In the genomic region with DNA sequence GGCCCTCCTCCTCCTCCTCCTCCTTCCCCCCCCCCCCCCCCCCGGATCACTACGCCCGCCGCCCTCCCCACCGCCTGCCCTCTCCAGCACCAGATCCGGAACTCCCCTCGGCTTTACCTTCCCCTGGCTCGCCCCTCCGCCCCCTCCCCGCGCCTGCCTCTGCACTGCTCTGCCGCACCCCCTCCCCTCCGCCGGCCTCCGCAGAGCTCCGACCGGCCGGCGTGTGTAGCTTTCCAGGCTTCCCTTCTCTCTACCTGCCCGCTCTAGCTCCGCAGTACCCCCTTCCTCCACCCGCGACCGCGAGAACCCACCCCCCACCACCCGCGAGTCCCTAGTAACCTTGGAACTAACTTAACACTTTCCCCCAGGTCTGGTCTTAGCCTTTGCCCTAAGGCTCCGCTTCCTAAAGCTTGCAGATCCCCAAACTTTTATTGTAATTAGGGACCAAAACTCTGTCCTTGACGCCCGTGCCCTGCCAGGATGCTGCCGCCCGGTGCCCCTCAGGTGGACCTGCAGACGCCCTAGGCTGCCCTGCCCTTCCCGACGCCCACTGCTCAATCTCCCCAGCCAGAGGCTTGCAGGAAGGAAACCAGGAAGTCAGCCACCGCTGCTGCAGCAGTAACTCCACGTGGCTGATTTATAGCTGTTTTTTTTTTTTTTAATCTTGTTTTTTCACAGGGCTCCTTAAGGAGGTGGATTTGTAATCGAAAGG, we compare ENCODE assay signal across 8 mouse cellular contexts. TPM values are rescaled to one million over a fixed set of nuclear protein-coding genes. Genes with fewer than 3 reads are reported as not detected.
DNase-seq lines count a peak whose midpoint lies in the region; ATAC-seq lines count a peak whose summit lies in the region.

No protein-coding gene starts in this region.

- 2% methylated on average over 27 of the region's 38 CpGs for WGBS in intestine, embryonic 16.5 days
- under 1% methylated on average over 23 of the region's 38 CpGs for WGBS in liver, embryonic 16.5 days (ENCODE audit: insufficient replicate concordance)
- WGBS in neural tube, embryonic 12.5 days = 1% methylated on average over 27 of the region's 38 CpGs

- no peaks in the 10 kb centered on the region for H3K27me3 ChIP-seq in intestine, embryonic 16.5 days (replicated peaks; ENCODE audit: control insufficient read depth, insufficient read depth, low read length)
- no peaks in the 10 kb centered on the region for H3K27me3 ChIP-seq in liver, embryonic 16.5 days (ENCODE audit: control insufficient read depth, insufficient read depth, low read depth, low read length)
- H3K27me3 ChIP-seq in neural tube, embryonic 12.5 days (replicated peaks) = no peaks in the 10 kb centered on the region

- H3K36me3 ChIP-seq in intestine, embryonic 16.5 days (ENCODE audit: control insufficient read depth, insufficient read depth, low read length) = no peaks in the 10 kb centered on the region
- H3K36me3 ChIP-seq in liver, embryonic 16.5 days (ENCODE audit: control insufficient read depth, insufficient read depth) = no peaks in the 10 kb centered on the region
- no peaks in the 10 kb centered on the region for H3K36me3 ChIP-seq in neural tube, embryonic 12.5 days

- H3K27ac ChIP-seq in intestine, embryonic 16.5 days (ENCODE audit: low read length) = peak overlapping the region; percentile 97
- no peak overlapping the region; the same call in 1 of the 2 replicates for H3K27ac ChIP-seq in liver, embryonic 16.5 days (ENCODE audit: low read length)
- H3K27ac ChIP-seq in neural tube, embryonic 12.5 days = no peak overlapping the region

- DNase-seq in spleen, adult 18-20 months = peak; percentile 37 to 54
- DNase-seq in spleen, adult 12 weeks (ENCODE audit: low spot score) = no peak
- peak; percentile 59 to 73 for DNase-seq in cerebellum, postnatal 14 days
- DNase-seq in testis, postnatal 10 days (ENCODE audit: low spot score) = peak; percentile 74

- no peaks in the 10 kb centered on the region for H3K9me3 ChIP-seq in intestine, embryonic 16.5 days (ENCODE audit: control insufficient read depth, low read length)
- H3K9me3 ChIP-seq in liver, embryonic 16.5 days (replicated peaks; ENCODE audit: control insufficient read depth, low read length) = no peaks in the 10 kb centered on the region
- no peaks in the 10 kb centered on the region for H3K9me3 ChIP-seq in neural tube, embryonic 12.5 days

- H3K4me1 ChIP-seq in intestine, embryonic 16.5 days (ENCODE audit: control insufficient read depth, insufficient read depth, low read length) = peaks cover 22% of the 10 kb centered on the region
- H3K4me1 ChIP-seq in liver, embryonic 16.5 days (ENCODE audit: control insufficient read depth, low read depth, low read length) = peaks cover 11% of the 10 kb centered on the region
- no peaks in the 10 kb centered on the region; the same call in 1 of the 2 replicates for H3K4me1 ChIP-seq in neural tube, embryonic 12.5 days

- H3K9ac ChIP-seq in intestine, embryonic 16.5 days (ENCODE audit: low read depth, low read length) = peak overlapping the region; percentile 97
- H3K9ac ChIP-seq in liver, embryonic 16.5 days (ENCODE audit: low read depth, low read length) = peak overlapping the region; percentile 53
- H3K9ac ChIP-seq in neural tube, embryonic 12.5 days = peak overlapping the region; percentile 92

- H3K4me3 ChIP-seq in intestine, embryonic 16.5 days (ENCODE audit: low read length) = peak overlapping the region; percentile 85
- peak overlapping the region; percentile 80 for H3K4me3 ChIP-seq in liver, embryonic 16.5 days (ENCODE audit: low read depth, low read length)
- H3K4me3 ChIP-seq in neural tube, embryonic 12.5 days = peak overlapping the region; percentile 83

- ATAC-seq in granulocyte monocyte progenitor cell, adult 5-6 weeks (replicated peaks; ENCODE audit: poor library complexity, severe bottlenecking) = peak; percentile 49
- ATAC-seq in intestine, embryonic 16.5 days = peak; percentile 52
- ATAC-seq in liver, embryonic 16.5 days (ENCODE audit: low read depth) = peak; percentile 14; the same call in 1 of the 2 replicates
- peak; percentile 87 for ATAC-seq in neural tube, embryonic 12.5 days (ENCODE audit: low FRiP score, low read depth)

- H3K4me2 ChIP-seq in intestine, embryonic 16.5 days (ENCODE audit: low read depth, low read length) = peak overlapping the region; percentile 66
- peak overlapping the region; percentile 90 for H3K4me2 ChIP-seq in liver, embryonic 16.5 days (ENCODE audit: low read depth, low read length)
- peak overlapping the region; percentile 85 for H3K4me2 ChIP-seq in neural tube, embryonic 12.5 days (replicated peaks)

RNA-seq across cellular contexts. Expression of gene Galnt7, which starts 0.4 kb away (rescaled TPM):
- total RNA-seq in granulocyte monocyte progenitor cell, adult 5-6 weeks (2014; fragmentation: Nextera tagmentation) = 16.8 and 21.5 TPM in 2 replicates
- total RNA-seq in granulocyte monocyte progenitor cell, adult 5-6 weeks (2017) = 18.6 and 26.6 TPM in 2 replicates
- 33.5 and 35.0 TPM in 2 replicates for polyA plus RNA-seq in intestine, embryonic 16.5 days (2015; fragmentation: Nextera tagmentation; extraction: Ambion mirVana)
- polyA plus RNA-seq in liver, embryonic 16.5 days (2015; fragmentation: Nextera tagmentation; extraction: Ambion mirVana) = 3.5 and 3.7 TPM in 2 replicates
- 16.3 and 16.4 TPM in 2 replicates for polyA plus RNA-seq in neural tube, embryonic 12.5 days (2016; fragmentation: Nextera tagmentation; extraction: Ambion mirVana)

Comparison
In these comparisons a context has a peak if more than half of its experiments do, and no peak if none do; other contexts are left out.
1. ATAC-seq: peak in every context shown above with its lines; median percentile 87 in neural tube, embryonic 12.5 days; 52 in intestine, embryonic 16.5 days; 49 in granulocyte monocyte progenitor cell, adult 5-6 weeks; 14 in liver, embryonic 16.5 days.